Mouse (Mus musculus): Measurements from ENCODE around the gene Tenm2. TPM values are rescaled to one million over a fixed set of nuclear protein-coding genes. Genes with fewer than 3 reads are reported as not detected.

The Tenm2 gene
- total and polyA plus RNA-seq, 3 experiments, result 0.08 to 0.14 (median 0.12) TPM

GRCm38 (mm10) chr11:36482136-36482535, 753.6 kb downstream of the Tenm2 start:
- WGBS, result 42% methylated on average over 8 of the region's 8 CpGs
- intact Hi-C loops (cut with DNase I), result no loop called here
- no peaks in the 10 kb centered on the region for H3K79me2 ChIP-seq (replicated peaks; ENCODE audit: control insufficient read depth, insufficient read depth, low read length)
- no peaks in the 10 kb centered on the region for H3K27me3 ChIP-seq (ENCODE audit: control insufficient read depth, insufficient read depth, low read length)
- TF ChIP-seq POLR2A (IDR thresholded peaks at IDR 0.05; ENCODE audit: insufficient read depth, low read depth, low read length), result no peak
- TF ChIP-seq EP300 (IDR thresholded peaks at IDR 0.05; ENCODE audit: insufficient read depth, low read depth, low read length), result peak; percentile 83; the same call in 1 of the 2 replicates
- TF ChIP-seq CTCF (IDR thresholded peaks at IDR 0.05), result no peak
- no peaks in the 10 kb centered on the region for H3K36me3 ChIP-seq (ENCODE audit: control insufficient read depth, insufficient read depth, low read length)
- peak in 1 of 2 experiments; percentile 38 for DNase-seq
- H3K9ac ChIP-seq (ENCODE audit: low read depth, low read length), result no peak overlapping the region
- H3K27ac ChIP-seq, result no peak overlapping the region
- no peaks in the 10 kb centered on the region for H3K4me1 ChIP-seq (ENCODE audit: control insufficient read depth, insufficient read depth, low read length)
- no peak overlapping the region for H3K4me3 ChIP-seq

- Histone ChIP-seq H3K4me1 (ENCODE audit: control insufficient read depth, insufficient read depth, low read length) (no peaks in the 10 kb centered on the region), H3K27me3 (ENCODE audit: control insufficient read depth, insufficient read depth, low read length) (no peaks in the 10 kb centered on the region), H3K27ac (no peak overlapping the region), H3K79me2 (replicated peaks; ENCODE audit: control insufficient read depth, insufficient read depth, low read length) (no peaks in the 10 kb centered on the region), H3K36me3 (ENCODE audit: control insufficient read depth, insufficient read depth, low read length) (no peaks in the 10 kb centered on the region), H3K9ac (ENCODE audit: low read depth, low read length) (no peak overlapping the region), H3K4me3 (no peak overlapping the region)
- intact Hi-C loops (cut with DNase I), result no loop called here
- TF ChIP-seq CTCF (IDR thresholded peaks at IDR 0.05) (no peak), EP300 (IDR thresholded peaks at IDR 0.05; ENCODE audit: insufficient read depth, low read depth, low read length) (no peak), POLR2A (IDR thresholded peaks at IDR 0.05; ENCODE audit: insufficient read depth, low read depth, low read length) (no peak)
- DNase-seq, result no peak
- WGBS, result 34% methylated on average over 7 of the region's 7 CpGs
Measured at GRCm38 (mm10) chr11:36481524-36481923, 754.2 kb downstream of the Tenm2 start.

- no peaks in the 10 kb centered on the region for H3K36me3 ChIP-seq (ENCODE audit: control insufficient read depth, insufficient read depth, low read length)
- H3K9ac ChIP-seq (ENCODE audit: low read depth, low read length), result no peak overlapping the region
- H3K4me3 ChIP-seq, result no peak overlapping the region
- WGBS, result 90% methylated on average over 5 of the region's 5 CpGs
- no peaks in the 10 kb centered on the region for H3K79me2 ChIP-seq (replicated peaks; ENCODE audit: control insufficient read depth, insufficient read depth, low read length)
- intact Hi-C loops (cut with DNase I), result no loop called here
- TF ChIP-seq POLR2A (IDR thresholded peaks at IDR 0.05; ENCODE audit: insufficient read depth, low read depth, low read length) (no peak), EP300 (IDR thresholded peaks at IDR 0.05; ENCODE audit: insufficient read depth, low read depth, low read length) (no peak), CTCF (IDR thresholded peaks at IDR 0.05) (no peak)
- no peak for DNase-seq
- no peaks in the 10 kb centered on the region for H3K4me1 ChIP-seq (ENCODE audit: control insufficient read depth, insufficient read depth, low read length)
- H3K27ac ChIP-seq, result no peak overlapping the region
- H3K27me3 ChIP-seq (ENCODE audit: control insufficient read depth, insufficient read depth, low read length), result no peaks in the 10 kb centered on the region
Measured at GRCm38 (mm10) chr11:36481086-36481485, 754.7 kb downstream of the Tenm2 start.

- TF ChIP-seq EP300 (IDR thresholded peaks at IDR 0.05; ENCODE audit: insufficient read depth, low read depth, low read length) (no peak), POLR2A (IDR thresholded peaks at IDR 0.05; ENCODE audit: insufficient read depth, low read depth, low read length) (no peak), CTCF (IDR thresholded peaks at IDR 0.05) (no peak)
- H3K4me1 ChIP-seq (ENCODE audit: control insufficient read depth, insufficient read depth, low read length), result no peaks in the 10 kb centered on the region
Measured at GRCm38 (mm10) chr11:36469811-36470551, 765.8 kb downstream of the Tenm2 start.

GRCm38 (mm10) chr11:36458451-36458850, 777.3 kb downstream of the Tenm2 start:
- no peak overlapping the region for H3K4me3 ChIP-seq
- no peaks in the 10 kb centered on the region for H3K36me3 ChIP-seq (ENCODE audit: control insufficient read depth, insufficient read depth, low read length)
- H3K79me2 ChIP-seq (replicated peaks; ENCODE audit: control insufficient read depth, insufficient read depth, low read length), result no peaks in the 10 kb centered on the region
- intact Hi-C loops (cut with DNase I), result no loop called here
- TF ChIP-seq CTCF (IDR thresholded peaks at IDR 0.05) (no peak), POLR2A (IDR thresholded peaks at IDR 0.05; ENCODE audit: insufficient read depth, low read depth, low read length) (no peak), EP300 (IDR thresholded peaks at IDR 0.05; ENCODE audit: insufficient read depth, low read depth, low read length) (no peak)
- DNase-seq, result no peak
- WGBS, result 71% methylated on average over 6 of the region's 6 CpGs
- H3K9ac ChIP-seq (ENCODE audit: low read depth, low read length), result no peak overlapping the region
- H3K4me1 ChIP-seq (ENCODE audit: control insufficient read depth, insufficient read depth, low read length), result no peaks in the 10 kb centered on the region
- no peaks in the 10 kb centered on the region for H3K27me3 ChIP-seq (ENCODE audit: control insufficient read depth, insufficient read depth, low read length)
- no peak overlapping the region for H3K27ac ChIP-seq

More at GRCm38 (mm10) chr11:36469811-36470551, 765.8 kb downstream of the Tenm2 start:
- no peak overlapping the region for H3K4me3 ChIP-seq
- no peak for DNase-seq
- intact Hi-C loops (cut with DNase I), result no loop called here
- no peaks in the 10 kb centered on the region for H3K36me3 ChIP-seq (ENCODE audit: control insufficient read depth, insufficient read depth, low read length)
- WGBS, result 33% methylated on average over 9 of the region's 9 CpGs
- H3K79me2 ChIP-seq (replicated peaks; ENCODE audit: control insufficient read depth, insufficient read depth, low read length), result no peaks in the 10 kb centered on the region
- no peak overlapping the region for H3K27ac ChIP-seq
- no peak overlapping the region for H3K9ac ChIP-seq (ENCODE audit: low read depth, low read length)
- 0 out of 2 replicates have a peak, but pooled peaks cover 2% of the 10 kb centered on the region for H3K27me3 ChIP-seq (ENCODE audit: control insufficient read depth, insufficient read depth, low read length)

- intact Hi-C loops (cut with DNase I), result no loop called here
- H3K27me3 ChIP-seq (ENCODE audit: control insufficient read depth, insufficient read depth, low read length), result no peaks in the 10 kb centered on the region
- TF ChIP-seq EP300 (IDR thresholded peaks at IDR 0.05; ENCODE audit: insufficient read depth, low read depth, low read length) (no peak), CTCF (IDR thresholded peaks at IDR 0.05) (no peak), POLR2A (IDR thresholded peaks at IDR 0.05; ENCODE audit: insufficient read depth, low read depth, low read length) (no peak)
- H3K9ac ChIP-seq (ENCODE audit: low read depth, low read length), result no peak overlapping the region
- H3K36me3 ChIP-seq (ENCODE audit: control insufficient read depth, insufficient read depth, low read length), result no peaks in the 10 kb centered on the region
- no peak for DNase-seq
- WGBS, result 33% methylated on average over 6 of the region's 6 CpGs
- H3K4me3 ChIP-seq, result no peak overlapping the region
- H3K27ac ChIP-seq, result no peak overlapping the region
- H3K4me1 ChIP-seq (ENCODE audit: control insufficient read depth, insufficient read depth, low read length), result no peaks in the 10 kb centered on the region
- no peaks in the 10 kb centered on the region for H3K79me2 ChIP-seq (replicated peaks; ENCODE audit: control insufficient read depth, insufficient read depth, low read length)
Measured at GRCm38 (mm10) chr11:36454076-36454475, 781.7 kb downstream of the Tenm2 start.
